Mouse (Mus musculus): ENCODE results near the gene Slc43a3.

The Slc43a3 gene

DNA sequence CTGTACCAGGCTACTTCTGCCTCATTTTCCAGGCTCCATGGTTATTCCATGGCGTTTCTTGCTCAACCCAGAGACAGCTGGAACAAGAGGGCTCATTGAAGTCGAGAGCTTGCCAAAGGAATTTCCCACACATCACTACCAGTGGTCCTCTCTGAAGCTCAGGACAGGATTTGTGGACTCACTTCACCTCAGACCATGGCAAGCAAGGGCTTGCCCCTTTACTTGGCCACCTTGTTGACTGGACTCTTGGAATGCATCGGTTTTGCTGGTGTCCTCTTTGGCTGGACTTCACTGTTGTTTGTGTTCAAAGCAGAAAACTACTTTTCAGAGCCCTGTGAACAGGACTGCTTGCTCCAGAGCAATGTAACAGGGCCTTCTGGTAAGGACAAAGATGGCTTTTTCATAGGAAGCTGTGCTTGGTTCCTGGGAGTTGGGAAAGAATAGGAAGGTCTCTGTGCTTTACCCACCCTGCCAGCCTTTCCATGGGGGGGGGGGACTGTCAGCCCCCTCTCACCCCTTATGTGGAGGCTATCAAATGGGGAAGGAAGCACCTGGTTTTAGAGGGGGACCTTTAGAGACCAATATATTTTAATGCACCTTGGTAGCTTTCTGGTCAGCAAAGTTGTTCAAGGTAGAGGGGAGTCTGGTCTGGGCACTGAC is 1.2 kb downstream of the Slc43a3 start:
- no peak for DNase-seq (ENCODE audit: low spot score)

DNA sequence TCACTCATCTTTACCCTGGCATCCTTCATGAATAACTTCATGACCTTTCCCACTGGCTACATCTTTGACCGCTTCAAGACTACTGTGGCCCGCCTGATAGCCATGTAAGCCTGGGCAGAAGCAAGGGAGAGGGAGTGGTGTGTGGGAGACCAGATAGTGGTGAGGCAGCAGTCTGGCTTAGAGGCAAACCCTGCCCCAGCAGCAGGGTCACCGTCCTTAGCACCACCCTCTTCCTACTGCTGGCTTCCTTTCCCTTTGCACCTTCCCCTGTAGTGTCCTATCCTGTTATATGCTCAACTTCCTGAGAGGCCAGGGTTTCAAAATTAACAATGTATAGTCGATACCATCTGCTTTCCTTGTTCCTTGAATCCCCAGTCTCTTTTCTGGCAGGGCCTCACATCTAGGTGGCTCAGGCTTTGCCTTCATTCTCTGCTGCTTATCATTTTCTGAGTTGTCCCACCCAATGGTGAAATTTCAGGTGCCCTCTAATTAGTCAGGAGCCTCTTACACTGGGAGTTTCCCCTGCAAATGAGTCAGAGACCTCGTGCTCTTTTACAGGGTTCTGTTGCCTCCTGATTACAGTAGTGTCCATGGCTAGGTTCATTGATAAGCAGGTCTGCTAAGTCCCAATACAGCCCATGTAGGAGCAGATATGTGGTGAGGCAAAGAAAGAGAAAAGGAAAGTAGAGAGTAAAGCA is 2.0 kb downstream of the Slc43a3 start:
- peak; percentile 52 for DNase-seq (ENCODE audit: low spot score)

DNA sequence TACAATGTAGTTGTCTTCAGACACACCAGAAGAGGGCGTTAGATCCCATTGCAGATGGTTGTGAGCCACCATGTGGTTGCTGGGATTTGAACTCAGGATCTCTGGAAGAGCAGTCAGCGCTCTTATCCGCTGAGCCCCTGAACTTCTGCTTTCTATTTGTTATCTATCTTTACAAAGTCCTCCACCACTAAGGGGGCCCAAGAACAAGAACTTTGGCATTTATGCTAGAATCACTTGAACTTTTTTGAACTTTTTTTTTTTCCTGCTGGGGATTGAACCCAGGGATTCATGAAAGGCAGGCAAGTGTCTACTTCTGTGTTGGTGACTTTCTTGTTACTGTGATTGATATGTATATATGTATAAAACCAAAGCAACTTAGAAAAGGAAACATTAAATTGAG is 2.9 kb downstream of the Slc43a3 start:
- DNase-seq (ENCODE audit: low spot score): no peak

DNA sequence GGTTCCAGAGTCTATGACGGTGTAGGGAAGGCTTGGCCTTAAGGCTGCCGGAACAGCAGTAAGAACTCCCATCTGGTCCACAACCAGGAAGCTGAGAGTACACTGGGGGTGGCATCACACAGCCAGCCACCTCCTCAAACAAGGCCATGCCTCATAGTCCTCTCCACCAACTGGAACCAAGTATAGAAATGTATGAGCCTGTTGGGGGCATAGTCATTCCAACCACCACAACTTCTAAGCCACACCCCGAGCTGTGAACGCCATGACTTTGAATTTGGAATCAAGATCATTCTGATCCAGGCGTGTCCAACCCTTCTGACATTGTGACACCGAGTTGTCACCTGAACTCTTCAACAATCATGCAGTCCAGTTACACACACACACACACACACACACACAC is 3.3 kb downstream of the Slc43a3 start:
- DNase-seq (ENCODE audit: low spot score): no peak

DNA sequence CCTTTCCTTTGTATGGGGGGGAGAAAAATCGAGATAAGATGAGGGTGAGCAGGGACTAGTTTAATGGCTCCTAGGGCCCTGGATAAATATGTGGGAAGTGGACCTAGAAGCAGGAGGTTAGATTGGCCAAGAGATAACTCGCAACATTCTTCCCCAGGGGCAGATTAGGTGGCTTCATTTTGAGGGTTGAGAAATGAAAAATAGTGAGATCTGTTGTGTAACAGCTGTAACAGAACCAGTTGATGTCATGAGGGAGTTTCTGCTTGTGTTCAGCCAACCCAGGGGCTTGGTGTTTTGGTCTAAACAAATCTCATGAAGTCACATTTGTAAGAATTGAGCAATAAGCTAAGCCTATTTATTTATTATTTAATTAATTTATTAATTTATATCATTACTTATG is 5.0 kb downstream of the Slc43a3 start:
- DNase-seq (ENCODE audit: low spot score): no peak

DNA sequence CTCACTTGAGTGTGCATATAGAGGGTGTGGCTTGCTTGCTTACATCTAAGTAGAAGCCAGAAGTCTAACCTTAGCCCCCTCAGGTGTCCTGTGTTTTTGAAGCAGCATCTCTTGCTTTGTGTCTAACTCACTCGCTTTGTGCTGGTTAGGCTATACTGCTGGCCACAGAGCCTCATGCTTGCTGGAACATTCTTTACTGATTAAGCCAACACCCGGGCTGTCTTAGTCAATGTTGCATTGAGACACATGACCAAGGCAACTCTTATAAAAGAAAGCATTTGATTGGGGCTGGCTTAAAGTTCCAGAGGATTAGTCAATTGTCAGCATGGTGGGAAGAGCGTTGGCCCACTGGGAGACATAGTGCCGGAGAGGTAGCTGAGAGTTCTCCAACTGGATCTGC is 5.4 kb downstream of the Slc43a3 start:
- no peak for DNase-seq (ENCODE audit: low spot score)

DNA sequence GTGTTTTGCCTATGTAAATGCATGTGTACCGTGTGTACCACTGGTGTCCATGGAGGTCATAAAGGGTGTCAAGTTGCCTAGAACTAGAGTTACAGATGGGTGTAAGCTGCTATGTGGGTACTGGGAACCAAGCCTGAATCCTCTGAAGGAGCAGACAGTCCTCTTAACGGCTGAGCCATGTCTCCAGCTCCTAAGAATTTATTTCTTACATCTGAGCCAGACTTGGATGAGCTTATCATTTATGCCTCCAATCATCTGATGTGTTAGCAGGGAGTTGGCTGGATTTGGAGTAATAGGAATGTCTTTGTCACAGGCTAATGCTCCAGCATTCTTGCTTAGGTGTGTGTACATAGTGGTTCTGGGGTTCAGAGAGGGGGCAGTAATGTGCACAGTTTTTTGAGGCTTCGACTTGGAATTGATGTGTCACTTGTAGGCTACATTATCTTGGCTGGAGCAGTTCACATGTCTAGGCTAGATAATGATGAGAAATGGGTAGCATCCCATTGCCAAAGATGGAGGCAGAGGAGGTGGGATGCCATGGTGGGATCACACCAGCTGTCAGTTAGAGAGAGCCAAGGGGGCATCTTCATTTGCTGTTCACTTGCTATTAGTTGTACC is 10.9 kb downstream of the Slc43a3 start:
- no peak for DNase-seq (ENCODE audit: low spot score)

DNA sequence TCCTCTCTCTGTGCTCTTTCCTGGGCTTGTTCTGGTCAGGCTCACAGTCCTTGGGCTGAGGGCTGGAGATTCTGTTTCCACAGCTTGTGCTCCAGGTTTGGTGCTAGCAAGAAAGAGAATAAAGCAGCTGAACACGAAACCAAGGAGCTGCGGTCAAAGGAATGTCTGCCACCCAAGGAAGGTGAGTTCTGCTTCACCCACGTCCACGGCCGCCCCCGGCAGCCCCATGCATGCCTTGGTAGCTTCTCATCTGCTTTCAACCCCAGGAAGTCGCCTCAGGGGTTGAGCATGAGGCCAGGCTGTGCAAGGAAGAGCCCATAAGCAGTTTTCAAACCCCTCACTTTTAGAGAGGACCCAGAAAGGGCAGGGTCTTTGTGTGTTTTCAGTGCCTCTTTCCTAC is 11.9 kb downstream of the Slc43a3 start:
- DNase-seq (ENCODE audit: low spot score): no peak

DNA sequence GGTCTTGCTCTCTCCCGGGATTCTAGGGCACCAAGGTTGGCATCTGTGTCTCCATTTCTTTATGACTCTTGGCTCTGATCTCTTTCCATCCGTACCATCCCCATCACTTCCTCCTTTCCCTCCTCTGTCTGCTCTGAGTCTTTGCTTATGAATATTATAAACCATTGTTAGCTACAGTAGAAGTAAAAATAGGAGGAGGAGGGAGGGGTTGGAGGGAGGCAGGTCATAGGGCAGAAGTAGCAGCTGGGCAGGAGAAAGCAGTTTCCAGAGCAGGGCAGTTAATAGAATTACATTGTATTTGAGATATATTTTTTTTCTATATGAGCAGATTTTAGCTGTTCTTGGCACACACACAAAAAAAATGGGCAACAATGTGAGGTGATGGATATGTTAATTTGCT is 12.3 kb downstream of the Slc43a3 start:
- DNase-seq (ENCODE audit: low spot score): no peak

DNA sequence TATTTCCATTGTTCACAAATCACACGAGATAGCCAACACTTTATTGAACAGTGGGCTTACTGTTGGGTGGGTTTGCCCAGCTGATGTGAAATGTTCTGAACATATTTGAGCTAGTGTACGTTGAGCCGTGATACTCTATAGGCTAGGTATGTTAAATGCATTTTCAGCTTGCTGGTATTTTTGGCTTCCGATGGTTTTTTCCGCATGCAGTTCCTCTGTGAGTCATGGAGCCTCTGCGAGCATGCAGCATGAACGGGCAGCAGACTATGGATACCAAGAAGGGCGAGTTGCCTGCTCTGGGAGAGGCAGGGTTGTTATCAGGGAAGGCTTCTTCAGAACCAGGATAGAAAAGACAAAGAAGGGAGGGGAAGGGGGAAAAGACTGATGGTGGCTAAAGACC is 14.6 kb downstream of the Slc43a3 start:
- DNase-seq (ENCODE audit: low spot score): no peak

DNA sequence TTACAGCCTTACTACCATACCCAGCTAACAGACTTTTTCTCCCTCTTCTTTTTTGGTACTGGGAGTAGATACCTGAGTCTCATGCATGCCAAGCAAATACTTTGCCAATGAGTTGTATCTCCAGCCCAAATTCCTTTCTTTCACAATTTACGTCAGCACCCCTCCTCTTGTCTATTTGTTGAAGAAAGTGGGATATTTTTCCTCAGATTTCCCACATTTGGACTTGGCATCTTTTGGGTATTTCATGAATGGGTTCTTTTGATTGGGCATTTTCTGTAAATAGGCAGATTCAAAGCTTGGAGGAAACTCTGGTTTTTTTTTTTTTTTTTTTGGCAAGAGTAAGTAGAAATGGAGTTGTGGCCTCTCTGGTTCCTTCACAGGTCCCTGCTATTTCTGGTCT is 15.9 kb downstream of the Slc43a3 start:
- DNase-seq (ENCODE audit: low spot score): no peak

DNA sequence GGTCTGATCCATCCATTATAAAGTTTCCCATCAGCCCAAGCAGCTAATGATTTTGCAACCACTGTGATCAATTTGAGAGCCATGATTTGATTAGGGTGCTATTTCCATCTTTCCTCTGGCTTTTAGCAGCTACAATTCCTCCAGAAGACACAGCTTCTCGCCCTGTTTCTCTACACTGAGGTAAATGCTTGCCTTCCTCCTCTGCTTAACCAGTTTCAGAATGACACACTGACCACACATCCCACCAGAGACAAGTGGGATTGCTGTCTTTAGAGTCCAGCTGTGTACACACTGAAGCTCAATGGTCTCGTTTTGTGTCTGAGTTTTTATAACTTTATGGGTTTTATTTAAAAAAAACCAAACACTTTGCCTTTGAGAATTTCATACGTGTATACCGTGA is 16.3 kb downstream of the Slc43a3 start:
- DNase-seq (ENCODE audit: low spot score): no peak

DNA sequence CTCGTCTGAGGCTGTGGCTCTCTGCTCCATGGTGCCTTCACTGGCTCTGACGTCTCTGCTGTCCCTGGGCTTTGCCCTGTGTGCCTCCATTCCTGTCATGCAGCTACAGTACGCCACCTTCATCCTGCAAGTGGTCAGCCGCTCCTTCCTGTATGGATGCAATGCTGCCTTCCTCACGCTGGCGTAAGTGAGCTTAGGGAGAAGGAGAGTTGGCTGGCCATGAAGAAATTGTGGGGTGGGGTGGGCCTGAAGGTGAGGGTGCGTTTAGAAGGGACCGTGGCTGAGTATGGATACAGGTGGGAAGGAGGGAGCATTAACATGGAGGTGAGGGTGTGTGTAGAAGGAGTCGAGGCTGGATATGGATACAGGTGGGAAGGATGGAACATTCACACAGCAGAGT is 19.1 kb downstream of the Slc43a3 start:
- DNase-seq (ENCODE audit: low spot score): no peak

DNA sequence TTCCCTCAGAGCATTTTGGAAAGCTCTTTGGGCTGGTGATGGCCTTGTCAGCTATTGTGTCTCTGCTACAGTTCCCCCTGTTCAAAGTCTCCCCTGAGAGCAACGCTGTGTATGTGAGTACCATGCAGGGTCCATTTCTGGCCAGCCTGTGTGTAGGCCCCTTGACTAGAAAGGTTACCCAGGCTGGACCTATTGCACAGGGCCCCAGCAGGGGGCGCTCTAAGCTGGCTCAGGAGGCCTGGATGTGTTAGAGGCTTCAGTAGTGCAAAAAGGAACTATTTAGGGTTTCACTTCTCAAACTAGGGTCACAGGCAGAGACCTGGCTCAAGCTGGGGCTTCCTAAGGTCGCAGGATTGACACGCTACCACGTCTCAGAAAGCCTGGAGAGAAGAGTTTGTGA is 19.9 kb downstream of the Slc43a3 start:
- peak; percentile 57 for DNase-seq (ENCODE audit: low spot score)

DNA sequence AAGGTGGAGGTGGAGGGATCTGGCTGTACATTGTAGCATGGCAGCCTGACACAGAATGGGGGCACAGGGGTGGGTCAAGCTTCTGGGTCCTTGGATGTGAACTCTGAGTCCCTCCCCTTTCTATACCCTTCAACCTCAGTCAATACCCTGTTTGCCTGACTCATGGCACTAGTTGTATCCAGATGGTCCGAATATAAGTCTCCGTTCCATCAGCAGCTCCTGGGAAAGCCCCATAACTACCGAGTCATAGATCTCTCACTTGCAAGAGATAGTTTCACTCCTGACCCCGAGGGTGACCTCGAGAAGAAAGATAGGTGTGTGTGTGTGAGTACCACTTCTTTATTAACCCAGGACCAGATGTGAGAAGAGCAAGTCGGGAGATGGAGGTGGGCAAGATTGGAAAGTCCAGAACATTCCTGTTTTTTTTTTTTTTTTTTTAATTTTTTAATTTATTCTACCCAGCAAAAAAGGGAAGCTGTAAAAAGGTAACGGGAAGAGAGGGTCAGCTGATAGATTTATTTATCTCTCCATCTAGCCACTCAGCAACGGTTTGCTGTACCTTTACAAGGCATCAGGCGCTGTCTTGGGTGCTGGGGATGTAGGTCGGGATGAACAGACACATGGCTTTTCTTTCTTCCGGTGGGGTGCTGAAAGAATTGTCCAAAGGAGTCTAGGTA is 22.3 kb downstream of the Slc43a3 start:
- DNase-seq (ENCODE audit: low spot score): no peak

DNA sequence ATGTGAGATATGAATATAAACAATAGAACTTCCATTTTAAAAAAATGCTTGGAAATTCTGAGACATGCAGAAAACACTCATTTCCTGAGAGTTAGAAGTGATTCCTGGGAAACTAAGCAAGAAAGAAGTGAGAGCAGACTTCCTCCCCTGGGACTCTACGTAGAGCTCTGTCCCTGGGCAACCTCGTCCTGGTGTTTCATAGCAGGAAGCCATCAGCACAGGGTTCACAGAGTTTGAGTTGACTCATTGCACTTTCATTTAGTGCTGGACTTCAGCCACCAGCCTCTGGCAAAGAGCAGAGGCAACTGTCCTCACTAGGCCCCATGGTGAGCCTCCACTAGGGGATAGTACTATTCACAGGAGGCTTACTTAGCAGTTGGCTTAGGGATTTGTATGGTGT is 24.9 kb downstream of the Slc43a3 start:
- no peak for DNase-seq (ENCODE audit: low spot score)

DNA sequence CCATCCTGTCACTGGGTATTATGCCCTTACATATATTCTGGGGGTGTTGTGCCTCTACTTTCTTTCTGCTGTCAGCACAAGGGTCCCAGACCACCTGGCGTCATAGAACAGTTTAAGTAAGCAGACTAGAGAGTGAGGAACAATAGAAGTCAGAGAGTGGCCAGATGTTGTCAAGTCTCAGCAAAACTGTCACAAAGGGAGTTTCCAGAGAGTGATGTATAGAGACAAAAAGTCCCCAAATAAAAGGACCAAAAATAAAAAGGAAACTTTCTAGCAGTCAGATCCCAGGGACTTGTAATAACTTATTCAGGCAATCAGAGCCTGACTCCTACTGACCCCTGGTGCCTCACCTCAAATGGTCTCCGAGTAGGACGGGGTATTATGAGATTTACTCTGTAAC is 25.5 kb downstream of the Slc43a3 start:
- no peak for DNase-seq (ENCODE audit: low spot score)

DNA sequence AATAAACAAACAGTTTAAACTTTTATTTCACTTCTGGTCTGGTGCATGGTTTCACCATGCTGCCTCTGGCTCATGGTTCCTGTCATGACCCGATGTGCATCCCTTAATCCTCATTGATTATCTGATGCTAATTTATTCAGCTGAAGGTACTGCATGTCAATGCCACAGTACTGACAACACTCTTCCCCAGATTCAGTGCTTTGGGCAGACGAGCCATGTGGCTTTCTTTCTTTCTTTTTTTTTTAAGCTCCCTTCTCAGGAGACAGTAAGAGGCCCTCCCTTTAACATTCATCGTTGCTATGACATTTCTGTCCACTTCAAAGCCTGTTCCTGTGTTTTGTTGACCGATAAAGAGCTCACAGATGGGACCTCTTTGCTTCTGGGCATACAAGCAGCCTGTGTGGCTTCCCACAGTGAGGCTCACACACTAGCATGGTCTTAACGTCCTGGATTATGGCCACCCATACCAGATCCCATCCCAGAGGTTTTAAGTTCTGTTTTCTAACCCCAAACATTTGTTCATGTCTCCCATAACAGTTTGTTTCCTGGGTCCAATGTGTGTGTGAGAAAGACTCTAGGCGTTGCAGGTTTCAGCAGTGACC is 26.6 kb downstream of the Slc43a3 start:
- DNase-seq (ENCODE audit: low spot score): no peak

DNA sequence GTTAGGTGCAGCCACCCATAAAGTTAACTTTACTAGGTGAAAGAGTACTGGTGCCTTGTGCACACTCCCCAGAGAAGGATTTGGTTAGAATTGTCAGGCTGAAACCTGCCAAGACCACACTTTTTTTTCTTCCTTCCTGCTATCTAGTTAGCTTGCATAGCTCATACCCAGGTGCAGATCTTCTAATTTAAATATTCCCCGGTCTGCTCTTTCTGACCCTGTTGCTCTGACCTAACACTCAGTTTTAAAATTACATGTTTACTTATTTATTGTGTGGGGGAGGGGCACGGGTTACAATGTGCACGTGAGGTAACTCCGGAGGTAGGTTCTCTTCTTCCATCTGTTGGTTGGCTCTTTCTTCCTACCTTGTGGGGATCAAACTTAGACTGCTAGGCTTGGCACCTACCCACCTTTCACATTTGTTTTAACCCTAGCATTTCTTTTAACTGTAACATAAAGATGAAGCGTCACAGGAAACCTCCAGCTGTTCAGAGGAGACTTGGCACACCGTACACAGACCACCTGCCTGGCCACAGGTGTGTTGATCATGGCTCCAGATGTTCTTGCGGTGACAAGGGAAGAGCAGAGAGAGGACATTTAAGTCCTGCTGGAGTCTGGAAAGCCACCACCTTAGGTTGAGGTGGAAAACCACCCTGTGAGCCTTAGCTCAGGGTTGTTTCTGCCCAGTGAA is 27.9 kb downstream of the Slc43a3 start:
- no peak for DNase-seq (ENCODE audit: low spot score)

DNA sequence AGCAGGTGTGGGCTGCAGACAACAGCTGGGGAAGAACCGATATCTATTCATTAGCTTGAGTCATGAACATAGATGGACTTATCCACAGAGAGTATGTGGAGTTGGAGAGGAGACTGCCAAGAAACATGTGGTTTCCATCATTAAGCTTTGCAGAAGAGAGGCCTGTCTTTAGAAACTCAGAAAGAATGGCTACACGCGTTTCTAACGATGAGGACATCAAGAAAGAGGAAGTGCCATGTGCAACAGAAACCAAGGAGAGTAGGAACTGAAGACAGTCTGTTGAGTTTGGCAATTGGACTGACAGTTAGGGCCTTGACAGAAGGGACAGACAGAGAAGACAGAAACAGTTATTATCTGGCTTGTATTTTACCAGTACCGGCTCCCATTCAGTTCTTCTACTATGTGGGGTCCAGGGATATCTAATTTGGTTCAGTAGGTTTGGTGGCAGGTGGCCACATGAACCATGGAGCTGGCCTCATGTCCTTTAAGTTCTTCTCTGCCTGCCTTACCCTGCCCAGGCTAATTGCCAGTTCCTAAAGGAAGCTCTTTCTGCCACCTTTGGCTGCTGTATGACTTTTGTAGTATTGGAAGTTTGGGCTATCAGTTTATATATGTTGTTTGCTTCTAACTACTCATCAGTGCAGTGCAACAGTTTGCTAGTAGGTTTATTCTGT is 31.1 kb downstream of the Slc43a3 start:
- no peak for DNase-seq (ENCODE audit: low spot score)

DNA sequence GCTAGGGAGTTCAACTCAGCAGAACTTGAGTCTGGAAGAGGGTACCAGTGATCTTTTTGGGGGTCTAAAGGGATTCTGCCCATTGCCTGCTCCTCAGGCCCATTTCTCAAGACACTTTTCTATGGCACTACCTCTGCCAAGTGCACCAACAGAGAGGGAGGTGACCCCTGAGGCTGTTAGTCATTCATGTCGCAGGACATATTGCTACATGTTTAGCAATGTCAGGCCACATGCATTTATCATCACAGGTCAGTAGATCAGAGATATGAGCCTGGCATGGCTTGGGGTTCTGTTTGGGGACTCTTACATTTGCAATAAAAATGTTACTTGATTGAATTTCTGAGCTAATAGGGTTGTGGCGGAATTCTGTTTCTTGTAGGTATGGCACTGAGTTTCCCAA is 39.2 kb downstream of the Slc43a3 start:
- DNase-seq (ENCODE audit: low spot score): no peak

DNA sequence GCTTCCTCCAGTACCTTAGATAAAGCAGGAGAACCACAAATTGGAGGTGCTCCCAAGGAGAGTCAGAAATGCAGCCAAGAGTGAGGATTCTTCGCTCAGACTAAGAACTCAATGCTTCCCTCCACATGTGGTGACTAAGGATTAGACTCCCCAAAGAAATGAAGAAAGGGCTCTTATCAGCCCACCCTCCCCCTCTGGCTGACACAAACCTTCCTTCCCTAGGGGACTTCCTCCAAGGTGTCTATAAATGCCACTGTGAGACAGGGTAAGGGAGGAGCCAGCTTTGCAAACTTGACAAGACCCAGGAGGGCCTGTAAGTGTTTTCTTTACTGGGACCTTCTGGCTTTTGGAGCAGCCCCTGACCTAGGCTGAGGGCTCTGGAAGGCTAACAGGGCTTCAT is 43.8 kb downstream of the Slc43a3 start, which contains the start of gene Prg2:
TSS of gene Prg2 (plus strand) at position 274 of the 400 bp plus-strand sequence.
- DNase-seq (ENCODE audit: low spot score): no peak
